Comparison of ENCODE assay signal across 8 mouse cellular contexts in the genomic region with DNA sequence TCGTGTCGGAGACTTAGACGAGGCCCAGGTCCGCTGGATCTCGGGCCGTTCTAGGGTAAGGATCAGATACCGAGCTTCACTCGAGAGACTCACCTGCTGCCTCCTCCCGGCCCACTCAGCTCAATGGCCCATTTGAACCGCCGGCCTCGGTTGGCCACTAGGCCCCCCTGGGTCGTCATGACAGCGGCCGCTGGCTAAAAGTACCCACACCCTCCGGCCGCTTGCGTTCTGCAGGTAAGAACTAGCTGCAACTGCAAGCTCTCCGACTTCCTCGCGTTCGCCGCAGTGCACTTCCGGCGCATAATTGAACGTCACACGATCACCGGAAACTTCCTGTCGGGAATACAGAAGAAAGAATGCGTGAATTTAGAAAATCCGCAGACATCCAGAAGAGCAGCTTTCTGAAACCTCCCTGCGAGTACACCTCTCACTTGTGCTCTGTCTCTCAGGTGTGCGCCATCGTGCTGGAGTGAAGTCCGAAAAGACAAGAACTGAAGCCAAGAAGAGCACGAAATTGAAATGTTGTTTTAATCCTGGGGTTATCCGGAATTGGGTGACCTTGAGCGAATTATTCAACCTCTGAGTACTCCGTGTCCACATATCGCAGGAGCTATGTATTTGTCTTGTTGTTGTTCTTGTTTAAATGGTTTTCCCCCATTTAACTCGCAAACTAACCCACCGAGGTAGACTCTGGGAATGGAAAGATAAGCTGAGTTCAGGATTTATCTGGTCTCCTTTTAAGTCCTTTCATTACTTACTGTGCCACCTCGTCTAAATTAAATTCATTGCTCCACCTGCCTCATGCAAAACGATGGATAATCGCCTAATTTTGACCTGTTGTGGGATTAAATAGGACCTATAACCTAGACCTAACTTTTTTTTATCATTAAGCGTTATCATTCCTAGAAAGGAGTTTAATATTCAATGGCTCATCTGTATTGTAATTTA. TPM values are rescaled to one million over a fixed set of nuclear protein-coding genes. Genes with fewer than 3 reads are reported as not detected.
DNase-seq lines count a peak whose midpoint lies in the region; ATAC-seq and TF ChIP-seq lines count a peak whose summit lies in the region.

A gene (minus strand): TSS at position 302 of the 948 bp plus-strand sequence.

- no peaks in the 10 kb centered on the region for H3K4me1 ChIP-seq in ES-Bruce4 (ENCODE audit: control insufficient read depth, insufficient read depth, low read length)
- H3K4me1 ChIP-seq in forebrain, embryonic 14.5 days (ENCODE audit: control insufficient read depth, insufficient read depth, low read length) = peaks cover 7% of the 10 kb centered on the region
- H3K4me1 ChIP-seq in neural tube, embryonic 15.5 days = peaks cover 15% of the 10 kb centered on the region

- H3K9ac ChIP-seq in ES-Bruce4 (ENCODE audit: low read depth, poor library complexity, severe bottlenecking) = peak within 1 kb of the TSS; percentile 95
- peak within 1 kb of the TSS; percentile 78 for H3K9ac ChIP-seq in forebrain, embryonic 14.5 days (ENCODE audit: low read length)
- peak within 1 kb of the TSS; percentile 76 for H3K9ac ChIP-seq in neural tube, embryonic 15.5 days (replicated peaks)

- H3K36me3 ChIP-seq in ES-Bruce4 (ENCODE audit: control insufficient read depth, insufficient read depth, low read length, poor library complexity, severe bottlenecking) = peaks cover 9% of the 10 kb centered on the region
- peaks cover 18% of the 10 kb centered on the region for H3K36me3 ChIP-seq in forebrain, embryonic 14.5 days (ENCODE audit: control insufficient read depth, insufficient read depth, low read length)
- peaks cover 19% of the 10 kb centered on the region for H3K36me3 ChIP-seq in neural tube, embryonic 15.5 days

- peak; percentile 22 for TF ChIP-seq POLR2A in ES-Bruce4 (IDR thresholded peaks at IDR 0.05; ENCODE audit: insufficient read depth, low read length)

- peak; percentile 86 for ATAC-seq in cerebellum, adult (ENCODE audit: insufficient number of reproducible peaks, low FRiP score, low TSS enrichment)
- ATAC-seq in forebrain, embryonic 14.5 days = peak; percentile 95
- peak; percentile 95 for ATAC-seq in neural tube, embryonic 15.5 days (ENCODE audit: low FRiP score)

- TF ChIP-seq EP300 in ES-Bruce4 (IDR thresholded peaks at IDR 0.05; ENCODE audit: insufficient read depth, low read depth, low read length) = no peak

- WGBS in forebrain, embryonic 14.5 days = 1% methylated on average over 46 of the region's 46 CpGs
- 2% methylated on average over 46 of the region's 46 CpGs for WGBS in neural tube, embryonic 15.5 days

- H3K27ac ChIP-seq in ES-Bruce4 (ENCODE audit: insufficient read depth, low read length) = peak within 1 kb of the TSS; percentile 88
- H3K27ac ChIP-seq in forebrain, embryonic 14.5 days (ENCODE audit: low read depth, low read length) = peak within 1 kb of the TSS; percentile 88
- peak within 1 kb of the TSS; percentile 93 for H3K27ac ChIP-seq in neural tube, embryonic 15.5 days (replicated peaks)

- peak; percentile 97 for DNase-seq in forebrain, embryonic 14.5 days (ENCODE audit: low spot score)
- DNase-seq in heart, postnatal 14 days = peak; percentile 85 to 94
- peak; percentile 90 for DNase-seq in layer of hippocampus, adult 11-12 months (ENCODE audit: low spot score)
- DNase-seq in lung, adult 18-20 months = peak; percentile 89 to 92
- DNase-seq in testis, postnatal 14 days (ENCODE audit: low spot score) = peak; percentile 91

- H3K27me3 ChIP-seq in ES-Bruce4 (ENCODE audit: control insufficient read depth, insufficient read depth, low read length, poor library complexity, severe bottlenecking) = no peaks in the 10 kb centered on the region
- H3K27me3 ChIP-seq in forebrain, embryonic 14.5 days (replicated peaks; ENCODE audit: control insufficient read depth, insufficient read depth, low read length) = no peaks in the 10 kb centered on the region
- no peaks in the 10 kb centered on the region for H3K27me3 ChIP-seq in neural tube, embryonic 15.5 days (replicated peaks)

- no peaks in the 10 kb centered on the region for H3K9me3 ChIP-seq in ES-Bruce4 (replicated peaks; ENCODE audit: control insufficient read depth, insufficient read depth, low read length, poor library complexity, severe bottlenecking)
- no peaks in the 10 kb centered on the region for H3K9me3 ChIP-seq in forebrain, embryonic 14.5 days (replicated peaks; ENCODE audit: control insufficient read depth, low read length)
- no peaks in the 10 kb centered on the region for H3K9me3 ChIP-seq in neural tube, embryonic 15.5 days (replicated peaks)

- peak within 1 kb of the TSS; percentile 95 for H3K4me3 ChIP-seq in ES-Bruce4 (ENCODE audit: low read depth, low read length)
- peak within 1 kb of the TSS; percentile 87 for H3K4me3 ChIP-seq in forebrain, embryonic 14.5 days (ENCODE audit: low read depth, low read length)
- peak within 1 kb of the TSS; percentile 71 for H3K4me3 ChIP-seq in neural tube, embryonic 15.5 days (replicated peaks)

- intact Hi-C loops in heart, postnatal 14 days (cut with DNase I) = loop anchor here (2.0 to 5.0 kb wide), 2 partner anchors 87 to 106 kb away; a partner anchor contains a TSS

- TF ChIP-seq CTCF in ES-Bruce4 (IDR thresholded peaks at IDR 0.05; ENCODE audit: low read depth, low read length) = no peak

- peak within 1 kb of the TSS; percentile 92 for H3K4me2 ChIP-seq in forebrain, embryonic 14.5 days (ENCODE audit: low read length)
- H3K4me2 ChIP-seq in neural tube, embryonic 15.5 days = peak within 1 kb of the TSS; percentile 86

RNA-seq across cellular contexts. Expression of the gene that starts here (rescaled TPM):
- 53.4 and 66.7 TPM in 2 replicates for polyA plus RNA-seq in ES-Bruce4 (2011; ENCODE audit: insufficient read depth, insufficient read length, low read depth, missing spikeins)
- polyA plus RNA-seq in forebrain, embryonic 14.5 days (2014; fragmentation: Nextera tagmentation; extraction: Ambion mirVana) = 165 and 170 TPM in 2 replicates
- 10 to 100 TPM; 61.2 to 67.8 TPM for total RNA-seq in heart, postnatal 14 days (2021)
- polyA plus RNA-seq in neural tube, embryonic 15.5 days (2015; fragmentation: Nextera tagmentation; extraction: Ambion mirVana) = 206 and 239 TPM in 2 replicates

Comparison
In these comparisons a context has a peak if more than half of its experiments do, and no peak if none do; other contexts are left out.
1. Peak in every context shown above with its lines: DNase-seq, ATAC-seq, H3K4me3 ChIP-seq and H3K27ac ChIP-seq.